Mouse (Mus musculus): ENCODE measurements around the gene Onecut1.

The Onecut1 gene

DNA sequence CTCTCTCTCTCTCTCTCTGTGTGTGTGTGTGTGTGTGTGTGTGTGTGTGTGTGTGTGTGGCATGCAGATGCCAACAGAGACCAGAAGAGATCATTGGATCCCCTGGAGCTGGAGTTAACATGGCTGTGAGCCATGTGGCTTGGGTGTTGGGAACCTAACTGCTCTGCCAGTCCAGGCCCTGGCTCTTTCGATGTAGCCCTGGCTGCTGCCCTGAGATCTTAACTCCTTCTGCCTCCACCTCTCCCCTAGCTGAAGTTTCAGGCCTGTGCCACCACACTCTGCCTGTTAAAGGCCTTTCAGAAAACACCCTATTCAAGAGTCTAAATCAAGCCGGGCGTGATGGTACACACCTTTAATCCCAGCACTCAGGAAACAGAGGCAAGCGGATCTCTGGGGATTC, 49.7 kb downstream of the Onecut1 start:
- no peak for DNase-seq (ENCODE audit: low read depth, low spot score)

DNA sequence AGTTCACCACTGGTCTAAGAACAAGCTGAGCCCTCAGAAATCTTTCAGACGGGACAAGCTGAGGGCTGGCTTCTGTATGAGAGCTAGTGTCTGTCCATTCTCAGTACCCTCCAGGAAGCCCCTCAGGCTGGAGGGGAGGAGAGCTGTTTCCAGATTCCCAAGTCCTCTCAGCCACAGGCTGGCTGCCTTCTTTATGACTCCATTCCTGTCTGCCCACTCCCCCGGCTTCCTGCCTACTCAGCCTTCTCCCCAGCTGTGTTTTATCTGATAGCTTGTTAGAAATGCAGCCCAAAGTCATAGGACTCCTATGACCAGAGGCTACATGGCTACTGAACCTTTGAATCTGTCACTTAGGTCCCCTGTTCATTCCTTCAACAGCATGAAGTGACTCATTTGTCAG, 50.2 kb downstream of the Onecut1 start:
- no peak for DNase-seq (ENCODE audit: low read depth, low spot score)

DNA sequence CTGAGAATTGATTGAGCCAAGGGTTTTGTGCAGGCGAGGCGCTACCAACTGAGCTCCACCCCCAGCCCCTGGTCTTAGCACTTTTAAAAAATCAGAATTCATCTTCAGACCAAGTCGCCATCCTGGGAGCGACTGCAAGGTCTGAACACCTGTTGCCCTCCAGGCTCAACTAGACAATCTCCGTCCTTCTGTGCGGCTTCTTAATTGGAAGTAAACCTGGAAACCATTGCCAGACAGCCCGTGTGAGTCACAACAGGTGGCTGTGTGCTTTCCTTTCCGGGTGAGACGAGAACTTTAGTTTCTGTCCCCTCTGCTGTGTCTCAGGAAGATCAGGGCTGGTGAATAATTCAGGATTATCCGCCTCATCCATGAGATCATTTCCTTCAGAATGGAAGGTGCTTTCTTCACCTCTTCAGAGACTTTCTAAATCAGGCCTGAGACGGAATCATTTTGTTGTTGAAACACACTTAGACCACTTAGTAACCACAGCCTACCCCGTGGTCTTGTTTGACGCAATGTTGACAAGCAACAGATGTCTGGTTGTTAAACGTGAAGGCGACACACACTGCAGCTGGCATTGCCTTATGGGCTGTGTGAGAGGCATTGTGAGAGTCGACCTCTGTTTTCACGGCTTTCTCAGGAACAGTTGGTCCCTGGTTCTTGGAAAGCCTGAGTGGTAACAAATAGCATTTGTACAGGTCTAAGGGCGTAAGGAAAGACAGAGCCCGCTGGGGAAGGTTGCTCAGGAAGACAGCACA, 51.1 kb downstream of the Onecut1 start:
- DNase-seq (ENCODE audit: low read depth, low spot score) = peak; percentile 10

DNA sequence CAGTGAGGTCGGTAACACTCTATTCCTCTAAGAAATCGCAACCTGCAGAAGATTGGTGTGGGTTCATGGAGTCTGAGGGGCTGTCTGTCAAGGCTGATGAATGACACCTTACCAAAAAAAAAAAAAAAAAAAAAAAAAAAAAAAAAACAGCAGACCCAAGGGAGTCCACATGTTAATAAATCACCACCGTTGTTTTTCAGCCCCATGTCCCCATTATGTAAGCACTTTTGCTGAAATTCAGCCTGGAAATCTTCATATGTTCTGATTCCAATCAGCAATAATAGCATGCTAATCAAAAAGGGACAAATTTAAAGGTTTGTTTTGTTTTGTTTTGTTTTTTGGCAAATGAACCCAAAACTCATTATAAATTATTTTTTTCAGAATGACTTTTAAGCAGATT, 53.9 kb downstream of the Onecut1 start:
- no peak for DNase-seq (ENCODE audit: low read depth, low spot score)

DNA sequence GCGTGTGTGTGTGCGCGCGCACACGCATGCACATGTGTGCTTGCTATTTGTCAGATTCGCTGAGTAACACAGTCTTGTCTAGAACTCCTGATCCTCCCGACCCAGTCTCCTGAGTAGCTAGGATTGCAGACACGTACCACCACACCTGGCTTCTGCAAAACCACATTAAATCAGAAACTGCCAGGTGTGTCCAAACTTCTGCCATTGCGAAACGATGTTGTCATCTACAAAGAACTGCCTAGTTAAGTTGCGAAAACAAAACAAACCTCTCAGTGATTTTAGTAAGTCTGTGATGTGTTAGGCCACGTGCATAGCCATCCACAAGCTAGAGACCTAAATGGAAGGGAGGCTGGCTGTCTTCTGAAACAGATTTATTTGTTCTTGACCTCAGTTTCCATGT, 58.7 kb downstream of the Onecut1 start:
- DNase-seq (ENCODE audit: low read depth, low spot score) = no peak

DNA sequence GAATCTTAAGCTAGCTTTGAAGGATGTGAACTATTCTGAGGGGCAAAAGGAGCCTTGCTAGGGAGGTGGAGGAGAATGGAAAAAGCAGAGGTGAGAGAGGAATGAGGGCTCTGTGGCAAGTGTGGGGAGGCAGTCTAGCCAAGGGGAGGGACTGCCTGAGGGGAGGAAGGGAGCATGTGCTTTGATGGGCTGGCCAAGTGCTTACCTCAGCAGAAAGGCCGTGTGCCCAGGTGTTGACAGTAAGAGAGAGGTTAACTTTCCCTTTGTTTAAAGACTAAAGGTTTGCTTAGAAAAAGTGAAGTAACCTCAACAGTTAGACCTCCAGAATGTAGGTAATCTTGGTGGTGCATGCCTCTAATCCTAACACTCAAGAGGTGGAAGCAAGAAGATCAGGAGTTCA, 59.7 kb downstream of the Onecut1 start:
- DNase-seq (ENCODE audit: low read depth, low spot score) = no peak

DNA sequence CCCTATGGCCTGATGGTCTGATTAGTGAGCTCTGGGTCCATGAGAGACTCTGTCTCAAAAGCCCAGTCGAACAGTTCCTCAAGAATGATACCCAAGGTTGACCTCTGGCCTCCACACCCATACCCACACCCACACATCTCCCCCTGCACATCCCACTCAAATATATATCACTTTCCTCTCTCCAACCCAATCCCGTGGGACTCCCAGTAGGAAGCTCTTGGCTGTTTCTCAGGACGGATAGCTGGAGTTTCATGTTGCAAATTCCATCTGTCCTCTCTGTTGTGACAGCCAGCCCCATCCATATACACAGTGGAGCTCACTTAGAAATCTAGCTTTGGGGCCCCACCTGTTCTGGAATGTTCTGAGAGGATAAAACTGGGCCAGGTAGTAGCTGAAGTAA, 61.2 kb downstream of the Onecut1 start:
- no peak for DNase-seq (ENCODE audit: low read depth, low spot score)

DNA sequence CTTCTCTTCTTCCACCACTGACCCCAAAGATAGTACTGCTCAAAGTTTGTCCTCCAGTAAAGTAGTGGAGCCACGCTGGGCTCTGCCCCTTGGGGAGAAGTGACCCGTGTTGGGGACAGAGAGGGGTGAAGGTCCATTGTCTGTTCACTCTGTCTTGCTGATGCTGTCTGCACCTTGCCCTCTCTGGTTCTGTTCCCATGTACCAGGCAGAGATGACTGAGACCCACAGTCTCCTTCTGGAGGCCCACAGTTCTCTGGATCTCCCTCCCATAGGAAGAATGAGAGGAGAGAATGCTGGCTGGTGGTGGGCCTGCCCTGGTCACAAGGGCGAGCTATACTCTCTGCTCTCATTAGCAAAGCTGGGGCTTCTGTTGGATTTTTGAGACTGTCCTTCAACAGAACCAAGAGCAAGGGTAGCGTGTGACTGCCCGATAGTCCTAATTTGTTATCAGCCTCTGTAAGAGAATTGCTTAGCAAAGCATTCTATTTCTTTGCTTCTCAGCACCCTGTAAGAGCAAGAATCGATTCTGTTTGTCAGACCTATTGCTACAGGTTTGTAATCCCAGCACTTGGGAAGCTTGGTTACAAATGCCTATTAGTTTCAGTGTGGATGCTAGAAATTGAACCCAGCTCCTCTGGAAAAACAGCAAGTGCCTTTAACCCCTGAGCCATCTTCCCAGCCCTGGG, 61.7 kb downstream of the Onecut1 start:
- DNase-seq (ENCODE audit: low read depth, low spot score) = no peak

DNA sequence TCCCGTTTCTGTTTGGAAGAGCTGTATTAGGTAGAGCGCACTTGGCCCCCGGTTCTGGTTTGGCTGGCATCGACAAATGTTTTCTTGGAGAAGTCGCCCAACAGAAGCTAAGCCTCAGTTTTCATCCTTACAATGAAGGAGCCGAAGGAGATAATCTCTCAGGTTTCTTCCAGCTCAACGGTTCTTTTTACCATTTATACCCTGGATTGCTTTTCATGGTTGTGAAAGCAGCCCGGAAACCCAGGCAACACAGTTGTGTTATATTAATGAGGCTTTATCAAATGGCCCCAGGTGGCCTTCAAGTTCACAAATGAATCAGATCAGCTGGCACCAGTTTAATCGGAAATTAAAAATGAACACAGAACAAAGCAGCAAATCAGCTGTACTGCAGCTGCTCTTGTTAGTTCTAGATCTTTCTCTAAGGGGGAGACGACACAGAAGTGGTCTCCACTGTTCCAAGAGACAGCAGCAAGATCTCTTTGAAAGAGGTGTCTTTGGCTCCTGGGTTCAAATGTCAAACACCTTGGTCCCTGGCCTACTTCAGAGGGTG, 63.6 kb downstream of the Onecut1 start:
- peak; percentile 8 for DNase-seq (ENCODE audit: low read depth, low spot score)

DNA sequence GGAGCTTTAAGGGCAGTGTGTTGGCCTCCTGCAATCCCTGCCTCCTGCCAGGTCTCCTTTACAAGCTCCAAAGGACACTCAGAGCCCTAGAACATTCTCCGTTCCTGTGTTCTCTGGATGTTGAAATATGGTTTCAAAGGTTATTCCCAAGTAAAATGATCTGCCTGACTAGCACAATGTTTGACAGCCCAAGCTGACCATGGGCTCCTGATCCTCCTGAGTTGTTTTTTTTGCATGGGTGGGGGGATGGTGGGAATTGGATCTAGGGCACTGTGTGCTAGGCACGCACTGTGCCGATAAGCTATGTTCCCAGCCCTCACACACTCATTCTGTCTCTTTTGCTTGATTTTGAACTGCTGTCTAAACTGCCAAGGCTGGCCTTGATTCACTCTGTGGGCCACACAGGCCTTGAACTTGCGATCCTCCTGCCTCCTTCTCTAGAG, 68.3 kb downstream of the Onecut1 start:
- no peak for DNase-seq (ENCODE audit: low read depth, low spot score)

DNA sequence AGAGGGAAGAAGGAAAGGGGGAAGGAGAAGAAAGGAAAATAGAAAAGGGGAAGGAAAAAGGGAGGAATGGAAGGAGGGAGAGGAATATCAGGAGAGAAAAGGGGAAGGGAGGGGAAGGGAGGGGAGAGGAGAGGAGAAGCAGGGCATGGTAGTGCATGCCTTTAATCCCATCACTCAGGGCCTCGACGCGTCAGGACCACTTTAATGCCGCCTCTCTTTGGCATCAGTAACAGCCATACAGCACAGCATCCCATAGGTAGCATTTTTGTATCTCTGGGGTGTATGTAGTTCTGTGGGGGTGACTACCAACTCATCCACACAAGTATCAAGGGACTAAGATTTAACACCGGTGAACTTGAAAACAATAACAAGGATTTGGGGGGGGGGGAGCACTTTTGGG, 68.9 kb downstream of the Onecut1 start:
- DNase-seq (ENCODE audit: low read depth, low spot score) = no peak

DNA sequence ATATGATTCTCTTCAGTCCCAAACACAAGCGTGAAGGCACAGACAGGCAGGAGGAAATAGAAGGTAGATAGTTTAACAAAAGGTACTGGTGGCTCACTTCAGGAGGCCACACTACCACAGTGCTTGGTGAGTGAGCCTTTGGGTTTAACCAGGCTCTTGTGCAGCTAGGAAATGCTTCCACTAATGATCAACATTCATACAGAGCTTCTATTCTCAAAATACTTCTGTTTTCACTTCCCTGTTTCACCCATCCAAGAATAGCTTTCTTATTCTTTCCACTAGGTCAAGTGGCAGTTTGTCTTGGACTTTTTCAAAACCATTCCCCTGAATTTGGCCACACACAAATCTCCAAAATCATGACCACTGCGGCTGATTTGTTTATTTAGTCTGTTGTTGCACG, 73.6 kb downstream of the Onecut1 start:
- no peak for DNase-seq (ENCODE audit: low read depth, low spot score)

DNA sequence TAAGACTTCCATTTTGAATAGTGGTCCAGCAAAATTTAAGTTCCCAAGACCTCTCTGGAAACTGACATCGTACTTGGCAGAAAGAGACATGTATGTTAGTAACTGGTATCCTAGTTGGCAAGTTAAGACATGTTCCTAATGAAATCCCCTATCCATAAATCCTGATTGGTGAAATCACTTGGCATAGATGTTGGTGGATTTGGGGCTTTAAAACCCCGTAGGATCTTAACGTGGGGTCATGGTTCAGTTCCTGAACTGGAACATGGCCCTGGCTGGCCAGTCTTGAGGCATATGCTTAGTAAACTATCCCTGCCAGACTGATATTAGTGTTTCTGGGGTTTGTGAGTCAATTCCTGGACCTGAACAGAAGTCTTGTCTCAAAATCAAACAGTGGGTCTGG, 76.0 kb downstream of the Onecut1 start:
- no peak for DNase-seq (ENCODE audit: low read depth, low spot score)

DNA sequence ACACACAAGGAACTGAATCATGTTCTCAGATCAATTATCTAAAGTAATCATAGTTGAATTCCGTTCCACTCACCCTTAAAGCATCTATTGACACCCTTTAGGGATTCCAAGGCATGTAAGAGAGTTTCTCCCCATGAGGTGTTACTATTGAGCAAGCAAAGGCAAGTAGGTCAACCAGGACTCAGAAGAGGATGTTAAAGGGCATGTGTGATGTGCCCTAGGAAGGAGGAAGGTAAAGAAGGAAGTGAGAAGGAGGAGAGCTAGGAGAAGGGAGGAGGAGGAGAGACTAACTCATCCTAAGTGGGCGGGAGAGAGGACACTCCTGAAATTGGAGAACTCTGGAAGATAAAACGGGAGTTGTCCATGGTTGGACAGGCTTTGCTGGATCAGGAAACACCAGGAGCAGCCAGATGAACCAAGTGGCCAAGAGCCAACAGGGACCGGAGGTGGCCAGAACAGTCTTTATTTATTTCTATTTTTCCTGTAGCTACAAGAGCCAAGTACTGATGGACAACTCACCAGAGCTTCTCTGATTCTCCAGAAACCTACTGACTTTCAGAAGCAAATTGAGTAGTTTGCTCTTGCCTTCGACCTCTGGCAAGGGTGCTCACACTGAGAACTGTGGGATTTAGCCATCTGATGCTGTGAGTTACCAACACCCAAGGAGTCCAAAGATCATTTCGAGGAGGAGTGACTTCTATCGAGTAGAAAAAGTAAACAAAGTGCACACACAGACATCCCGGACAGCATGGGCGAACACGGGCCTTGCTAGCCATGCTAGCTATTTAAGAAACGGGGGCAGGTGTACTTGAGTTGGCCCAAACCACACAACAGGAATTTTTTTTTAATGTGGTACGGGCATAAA, 77.2 kb downstream of the Onecut1 start:
- DNase-seq (ENCODE audit: low read depth, low spot score) = no peak
